Mouse (Mus musculus) cerebellum, adult (tissue): ENCODE data around the gene Lhfp.

Source experiments
- ATAC-seq: cut with Nextera tagmentation; 2 replicates; pipeline ENCODE4 v1.9.2; 2017; ENCODE audit warnings: mild to moderate bottlenecking, moderate library complexity, mixed read lengths; ENCODE audit not compliant: insufficient number of reproducible peaks, low FRiP score, low TSS enrichment

Lhfp gene

GRCm38 (mm10) chr3:53304123-53304900, 263.0 kb downstream of the Lhfp start:
- no peak for ATAC-seq

- ATAC-seq, result no peak
Observed at GRCm38 (mm10) chr3:53305860-53306259, 264.5 kb downstream of the Lhfp start.

GRCm38 (mm10) chr3:53308649-53309048, 267.3 kb downstream of the Lhfp start:
- ATAC-seq, result no peak

- no peak for ATAC-seq
Observed at GRCm38 (mm10) chr3:53310093-53310492, 268.8 kb downstream of the Lhfp start.

- ATAC-seq, result no peak
Observed at GRCm38 (mm10) chr3:53310615-53311014, 269.3 kb downstream of the Lhfp start.
